Comparison of ENCODE assay signal across 22 mouse cellular contexts in genomic region chr3:115892341-115892740, GRCm38 (mm10).
"Had no signal": no experiment of that assay in that cellular context is flagged by ENCODE, and none has a peak within 500 bp of the region (broad histone marks: within the 10 kb centered on the region; RNA-seq: fewer than 3 reads in every experiment).

No protein-coding gene starts in this region.

- H3K4me2 ChIP-seq: limb, embryonic 12.5 days; limb, embryonic 15.5 days; liver, embryonic 11.5 days; lung, embryonic 14.5 days; midbrain, embryonic 11.5 days; neural tube, embryonic 15.5 days; stomach, embryonic 15.5 days had no signal

- H3K4me1 ChIP-seq: limb, embryonic 15.5 days; stomach, embryonic 15.5 days had no signal

- H3K36me3 ChIP-seq: stomach, embryonic 15.5 days had no signal

- H3K9ac ChIP-seq: limb, embryonic 12.5 days; limb, embryonic 15.5 days; liver, embryonic 14.5 days; liver, postnatal 0 days; lung, embryonic 14.5 days; neural tube, embryonic 15.5 days; stomach, embryonic 15.5 days had no signal

- ATAC-seq: intestine, postnatal 0 days; liver, postnatal 0 days; lung, postnatal 0 days; midbrain, embryonic 16.5 days had no signal

- H3K9me3 ChIP-seq: limb, embryonic 12.5 days; limb, embryonic 15.5 days; megakaryocyte, embryonic 14.5 days; neural tube, embryonic 15.5 days; stomach, embryonic 15.5 days had no signal

- H3K27ac ChIP-seq: kidney, postnatal 0 days; limb, embryonic 12.5 days; limb, embryonic 15.5 days; liver, embryonic 14.5 days; macrophage; neural tube, embryonic 15.5 days; stomach, embryonic 15.5 days had no signal

- DNase-seq: kidney, adult 2 months; kidney, postnatal 25 days; left cerebral cortex, postnatal 4 days; liver, postnatal 0 days; lung, embryonic 14.5 days; right cerebral cortex, postnatal 25 days; spleen, adult 18-20 months; thymus, postnatal 25 days had no signal

- H3K27me3 ChIP-seq: limb, embryonic 12.5 days; limb, embryonic 15.5 days; megakaryocyte, embryonic 14.5 days; neural tube, embryonic 15.5 days; stomach, embryonic 15.5 days had no signal

- H3K4me3 ChIP-seq: limb, embryonic 12.5 days; limb, embryonic 15.5 days; megakaryocyte, embryonic 14.5 days; myocyte; neural tube, embryonic 15.5 days; stomach, embryonic 15.5 days had no signal
